Mouse (Mus musculus) lung, embryonic 14.5 days (tissue): Measurements from ENCODE around the gene Prpf8. TPM values are rescaled to one million over a fixed set of nuclear protein-coding genes. Genes with fewer than 3 reads are reported as not detected.

Experiments
- ATAC-seq: fragments of 200-750 bp; cut with Nextera tagmentation; 2 replicates; pipeline ENCODE4 v1.8.0; 2017; ENCODE audit warnings: mild to moderate bottlenecking, moderate TSS enrichment, moderate library complexity; ENCODE audit not compliant: insufficient read depth
- DNase-seq: peaks from one replicate; pipeline ENCODE4 v3.0.0-alpha.2; 2015
- H3K27ac ChIP-seq: fragments of 300-500 bp; sonication (generic); 2 replicates; pipeline ENCODE4 v1.5.1; 2014; ENCODE audit warnings: low read depth, mild to moderate bottlenecking, moderate library complexity
- H3K27me3 ChIP-seq: fragments of 300-500 bp; sonication (generic); 2 replicates; pipeline ENCODE4 v1.6.1; 2014; ENCODE audit warnings: low read length, control low read depth; ENCODE audit not compliant: insufficient read depth
- H3K36me3 ChIP-seq: fragments of 300-500 bp; sonication (generic); 2 replicates; pipeline ENCODE4 v1.6.1; 2014; ENCODE audit warnings: control low read depth; ENCODE audit not compliant: insufficient read depth
- H3K4me1 ChIP-seq: fragments of 300-500 bp; sonication (generic); 2 replicates; pipeline ENCODE4 v1.6.1; 2014; ENCODE audit warnings: antibody characterized with exemption, control low read depth; ENCODE audit not compliant: insufficient read depth
- H3K4me2 ChIP-seq: fragments of 300-500 bp; sonication (generic); 2 replicates; pipeline ENCODE4 v1.6.1; 2014; ENCODE audit warnings: mild to moderate bottlenecking
- H3K4me3 ChIP-seq: fragments of 300-500 bp; sonication (generic); 2 replicates; pipeline ENCODE4 v1.5.1; 2014; ENCODE audit warnings: low read depth, low read length
- H3K9ac ChIP-seq: fragments of 300-500 bp; sonication (generic); 2 replicates; pipeline ENCODE4 v1.6.1; 2014
- H3K9me3 ChIP-seq: fragments of 300-500 bp; sonication (generic); 2 replicates; pipeline ENCODE4 v1.6.1; 2016; ENCODE audit warnings: low read depth, low read length, control low read depth
- CTCF ChIP-seq: IDR thresholded peaks from 2 replicates; pipeline ENCODE4 v1.5.1; 2016; ENCODE audit warnings: antibody characterized with exemption, low read depth
- WGBS: fragments of 180-500 bp; shearing (Covaris S2); extraction: QIAGEN DNeasy Blood & Tissue Kit; methylation state at CpG from one replicate; pipeline ENCODE4 v1.1.7; 2014; 5-methylcytosine and 5-hydroxymethylcytosine counted together
- polyA plus RNA-seq: library from polyadenylated mRNA; unstranded; fragments of >200 nt; fragmentation: Nextera tagmentation; extraction: Ambion mirVana; gene quantifications from 2 replicates; pipeline ENCODE4 v1.2.1, GENCODE M21; 2014

Gene Prpf8
- polyA plus RNA-seq, 1 experiment from 2014 or later = 104 TPM

DNA sequence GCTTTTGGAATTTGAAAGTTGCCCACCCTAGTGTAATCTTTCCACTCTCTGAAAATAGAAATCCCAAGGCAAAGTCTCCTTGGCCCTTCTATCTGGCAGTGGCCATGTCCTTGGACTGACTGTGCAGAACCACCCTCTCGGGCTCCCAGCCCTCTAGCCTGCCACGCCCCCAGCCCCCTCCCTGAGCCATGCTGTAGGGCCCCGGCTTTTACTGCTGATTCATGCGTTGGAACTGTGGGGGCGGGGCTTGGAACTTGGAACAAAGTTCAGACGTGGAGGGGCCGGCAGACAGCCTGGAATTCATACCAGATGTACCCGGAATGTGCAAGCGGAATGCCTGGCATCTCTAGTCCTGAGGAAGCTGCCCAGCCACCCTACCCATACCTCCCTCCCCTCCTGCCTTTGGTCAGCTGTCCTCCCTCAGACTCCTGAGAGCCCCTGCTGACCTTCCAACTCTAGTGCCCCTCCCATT lies 23.7 kb upstream of the Prpf8 start:
- ATAC-seq (peak; percentile 30), DNase-seq (peak; percentile 93)
- peak overlapping the region; percentile 98 for H3K4me2 ChIP-seq
- no peaks in the 10 kb centered on the region for H3K9me3 ChIP-seq
- WGBS = 1% methylated on average over 9 of the region's 9 CpGs
- peak overlapping the region; percentile 64 for H3K4me3 ChIP-seq
- H3K27ac ChIP-seq = peak overlapping the region; percentile 85
- no peaks in the 10 kb centered on the region for H3K27me3 ChIP-seq
- no peak for TF ChIP-seq CTCF
- peaks cover 14% of the 10 kb centered on the region for H3K36me3 ChIP-seq
- peaks cover 17% of the 10 kb centered on the region for H3K4me1 ChIP-seq
- peak overlapping the region; percentile 57; the same call in 1 of the 2 replicates for H3K9ac ChIP-seq

DNA sequence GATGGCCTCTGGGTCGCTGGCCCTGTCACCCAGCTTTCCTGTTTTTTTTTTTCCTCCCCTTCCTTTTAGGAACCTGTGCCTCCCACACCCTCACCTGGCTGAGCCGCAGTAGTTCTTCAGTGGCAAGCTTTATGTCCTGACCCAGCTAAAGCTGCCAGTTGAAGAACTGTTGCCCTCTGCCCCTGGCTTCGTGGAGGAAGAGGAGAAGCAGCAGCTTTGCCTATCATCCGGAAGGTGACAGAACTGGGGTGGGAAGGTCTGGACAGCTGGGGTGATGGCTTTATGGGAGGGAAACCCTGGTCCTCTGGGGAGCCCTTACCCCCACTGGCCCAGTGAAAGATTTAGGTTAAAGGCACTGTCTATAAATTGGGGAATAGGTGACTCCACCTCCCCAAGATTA lies 23.0 kb upstream of the Prpf8 start:
- 54% methylated on average over 4 of the region's 4 CpGs for WGBS
- H3K27ac ChIP-seq = peak overlapping the region; percentile 85
- no peaks in the 10 kb centered on the region for H3K9me3 ChIP-seq
- no peak for ATAC-seq
- TF ChIP-seq CTCF = no peak
- DNase-seq = no peak
- peak overlapping the region; percentile 64; the same call in 1 of the 2 replicates for H3K4me3 ChIP-seq
- no peaks in the 10 kb centered on the region for H3K27me3 ChIP-seq
- H3K36me3 ChIP-seq = peaks cover 14% of the 10 kb centered on the region
- H3K4me2 ChIP-seq = peak overlapping the region; percentile 98
- H3K9ac ChIP-seq = no peak overlapping the region
- peaks cover 17% of the 10 kb centered on the region for H3K4me1 ChIP-seq

DNA sequence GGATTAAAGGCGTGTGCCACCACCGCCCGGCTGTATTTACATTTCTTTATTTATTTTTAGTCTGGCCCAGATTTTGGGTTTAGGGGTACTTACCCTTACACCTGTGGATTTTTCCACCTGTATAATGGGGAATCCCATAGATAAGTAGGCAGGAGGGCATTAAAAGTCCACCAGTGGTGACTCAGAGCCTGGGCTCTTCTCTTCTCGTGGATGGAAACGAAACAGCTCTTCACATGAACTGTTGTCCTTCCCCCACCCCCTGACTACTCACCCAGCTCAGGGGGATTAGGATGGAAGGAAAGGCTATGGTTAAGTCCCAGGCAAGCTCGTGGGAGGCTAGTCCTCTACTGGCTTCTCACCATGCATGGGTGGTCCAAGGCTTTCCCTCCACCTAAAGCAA lies 22.2 kb upstream of the Prpf8 start:
- no peak for TF ChIP-seq CTCF
- no peak overlapping the region for H3K9ac ChIP-seq
- H3K4me2 ChIP-seq = no peak overlapping the region
- DNase-seq (no peak), ATAC-seq (no peak)
- no peak overlapping the region for H3K4me3 ChIP-seq
- no peaks in the 10 kb centered on the region for H3K27me3 ChIP-seq
- no peak overlapping the region for H3K27ac ChIP-seq
- WGBS = 88% methylated on average over 6 of the region's 6 CpGs
- H3K4me1 ChIP-seq = peaks cover 14% of the 10 kb centered on the region
- peaks cover 14% of the 10 kb centered on the region for H3K36me3 ChIP-seq
- no peaks in the 10 kb centered on the region for H3K9me3 ChIP-seq

DNA sequence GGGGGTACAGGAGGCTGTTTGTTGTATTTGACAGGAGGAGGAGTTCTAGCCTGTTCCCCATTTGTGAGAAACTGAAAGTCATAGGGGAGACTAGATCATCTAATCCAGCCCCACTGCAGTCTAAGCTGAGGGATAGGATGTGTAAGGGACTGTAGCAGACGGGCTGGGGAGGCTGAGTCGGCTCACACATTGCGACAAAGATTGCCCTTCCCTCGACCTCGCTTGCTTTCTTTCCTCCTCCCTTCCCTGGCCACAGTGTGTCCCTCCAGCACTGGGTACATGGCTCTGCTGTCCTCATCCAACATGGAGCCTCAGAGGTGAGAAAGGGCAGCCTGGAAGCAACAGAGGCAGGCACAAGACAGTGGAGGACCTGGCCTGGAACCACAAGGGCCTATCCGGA lies 21.6 kb upstream of the Prpf8 start:
- Histone ChIP-seq H3K27ac (no peak overlapping the region), H3K9me3 (no peaks in the 10 kb centered on the region), H3K9ac (no peak overlapping the region), H3K36me3 (peaks cover 14% of the 10 kb centered on the region), H3K4me3 (no peak overlapping the region), H3K4me2 (no peak overlapping the region), H3K27me3 (no peaks in the 10 kb centered on the region), H3K4me1 (peaks cover 8% of the 10 kb centered on the region)
- 87% methylated on average over 6 of the region's 6 CpGs for WGBS
- ATAC-seq = no peak
- no peak for TF ChIP-seq CTCF
- DNase-seq = no peak

DNA sequence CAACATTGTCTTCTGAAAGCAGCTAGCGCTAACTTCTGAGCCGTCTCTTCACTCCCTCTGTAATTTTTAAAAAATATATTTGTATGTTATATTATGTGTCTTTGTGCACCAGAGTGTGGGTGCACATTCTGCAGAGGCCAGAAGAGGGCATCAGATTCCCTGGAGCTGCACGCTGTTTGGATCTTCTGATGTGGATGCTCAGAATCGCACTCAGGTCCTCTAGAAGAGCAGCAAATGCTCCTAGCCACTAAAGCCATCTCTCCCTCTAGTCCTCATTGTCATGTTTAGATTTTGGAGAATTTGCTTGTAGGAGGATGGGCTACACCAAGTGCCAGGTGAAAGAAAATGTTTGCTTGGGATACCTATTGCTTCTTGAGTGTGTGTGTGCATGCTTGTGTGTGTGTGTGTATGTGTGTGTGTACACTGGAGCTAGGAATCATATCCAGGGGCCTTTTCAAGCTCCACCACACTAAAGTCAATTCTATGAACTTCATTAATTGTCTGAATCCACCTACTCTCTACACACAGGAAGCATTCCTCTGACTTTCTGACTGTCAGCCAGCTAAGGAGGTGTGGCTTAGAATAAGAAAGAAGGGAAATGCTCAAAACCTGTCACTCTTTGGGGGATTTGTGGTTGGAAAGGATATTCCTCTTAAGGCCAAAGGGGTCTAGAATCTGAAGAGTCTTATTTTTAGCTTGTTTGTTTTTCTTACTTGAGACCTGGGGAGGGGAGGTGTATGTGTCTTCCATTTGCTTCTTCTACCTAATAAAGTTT lies 19.7 kb upstream of the Prpf8 start:
- no peaks in the 10 kb centered on the region for H3K9me3 ChIP-seq
- H3K9ac ChIP-seq = no peak overlapping the region
- no peak overlapping the region for H3K4me2 ChIP-seq
- TF ChIP-seq CTCF = peak; percentile 36; the same call in 1 of the 2 replicates
- DNase-seq (peak; percentile 24), ATAC-seq (no peak)
- no peak overlapping the region for H3K4me3 ChIP-seq
- peaks cover 14% of the 10 kb centered on the region for H3K36me3 ChIP-seq
- peaks cover 5% of the 10 kb centered on the region for H3K4me1 ChIP-seq
- H3K27ac ChIP-seq = no peak overlapping the region
- WGBS = 98% methylated on average over 4 of the region's 4 CpGs
- no peaks in the 10 kb centered on the region for H3K27me3 ChIP-seq

DNA sequence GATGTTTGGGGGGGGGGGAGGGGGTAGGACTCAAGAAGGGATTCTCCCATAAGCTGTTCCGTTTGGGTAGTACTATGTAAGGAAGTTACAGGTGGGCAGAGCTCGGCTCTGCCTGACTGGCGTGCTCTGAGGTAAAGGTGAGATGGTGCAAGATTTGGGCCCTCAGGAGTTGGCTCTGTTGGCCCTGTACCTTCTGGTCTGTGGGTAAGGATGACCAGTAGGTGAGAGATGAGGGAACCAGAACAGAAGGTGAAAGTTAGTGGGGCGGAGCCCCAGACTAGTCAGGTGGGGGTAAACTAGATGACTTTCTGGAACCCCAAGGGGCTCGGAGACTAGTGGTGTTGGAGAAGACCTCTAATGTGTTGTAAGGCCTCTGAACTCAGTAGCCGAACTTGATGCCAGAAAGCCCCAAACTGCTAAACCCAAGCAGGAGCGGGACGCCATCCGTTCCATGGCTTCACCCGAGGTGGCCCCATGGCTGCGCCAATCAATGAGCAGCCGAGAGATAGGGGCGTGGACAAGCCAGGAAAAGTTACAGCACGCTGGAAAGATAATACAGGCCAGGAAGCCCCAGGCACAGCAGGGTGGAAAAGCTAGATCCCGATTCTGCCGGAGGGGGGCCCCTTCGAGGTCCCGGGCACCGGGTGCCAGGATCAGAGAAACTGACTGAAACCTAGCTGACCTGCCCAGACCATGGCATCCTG lies 19.0 kb upstream of the Prpf8 start:
- H3K27me3 ChIP-seq = no peaks in the 10 kb centered on the region
- H3K9me3 ChIP-seq = no peaks in the 10 kb centered on the region
- TF ChIP-seq CTCF = no peak
- ATAC-seq = peak; percentile 88
- peaks cover 14% of the 10 kb centered on the region for H3K36me3 ChIP-seq
- H3K4me3 ChIP-seq = peak overlapping the region; percentile 49
- no peaks in the 10 kb centered on the region; the same call in 1 of the 2 replicates for H3K4me1 ChIP-seq
- H3K4me2 ChIP-seq = peak overlapping the region; percentile 78
- peak; percentile 85 for DNase-seq
- 15% methylated on average over 19 of the region's 19 CpGs for WGBS
- 0 out of 2 replicates have a peak overlapping the region, but pooled peaks have one; percentile 4 for H3K27ac ChIP-seq
- H3K9ac ChIP-seq = peak overlapping the region; percentile 67

DNA sequence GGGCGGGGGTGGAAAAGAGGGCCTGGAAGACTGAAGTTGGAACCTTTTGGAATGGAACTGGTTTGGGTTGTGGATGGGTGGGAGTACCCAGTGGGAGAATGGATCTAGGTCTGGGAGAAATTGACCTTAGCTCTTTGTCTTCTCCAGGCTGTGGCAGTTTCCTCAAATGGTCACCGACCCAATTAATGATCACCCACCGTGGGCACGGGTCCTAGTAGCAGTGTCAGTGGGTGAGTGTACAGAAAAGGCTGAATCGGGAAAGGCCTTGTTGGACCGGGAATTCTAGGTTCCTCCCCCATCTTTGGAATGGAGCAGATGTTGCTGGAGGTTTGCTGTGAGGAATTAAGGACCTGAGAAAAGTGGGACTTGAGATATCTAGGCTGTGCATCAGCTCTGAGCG lies 18.2 kb upstream of the Prpf8 start:
- no peak for TF ChIP-seq CTCF
- peaks cover 14% of the 10 kb centered on the region for H3K36me3 ChIP-seq
- no peaks in the 10 kb centered on the region for H3K9me3 ChIP-seq
- no peaks in the 10 kb centered on the region for H3K27me3 ChIP-seq
- peak overlapping the region; percentile 49 for H3K4me3 ChIP-seq
- peak overlapping the region; percentile 67 for H3K9ac ChIP-seq
- DNase-seq (no peak), ATAC-seq (no peak)
- H3K27ac ChIP-seq = no peak overlapping the region
- peak overlapping the region; percentile 78 for H3K4me2 ChIP-seq
- H3K4me1 ChIP-seq = no peaks in the 10 kb centered on the region; the same call in 1 of the 2 replicates
- 54% methylated on average over 7 of the region's 7 CpGs for WGBS
